Mouse (Mus musculus): ENCODE data around the gene Aadac.
A peak's percentile ranks its signal among the peaks of the same experiment; 100 is the strongest.

Gene Aadac

GRCm38 (mm10) chr3:60025417-60025816, at the start of gene Aadac:
TSS of gene Aadac (plus strand) at chr3:60025717.
- no peak for DNase-seq

- no peak for DNase-seq
These were observed 21.9 kb upstream of the Aadac start for GRCm38 (mm10) chr3:60003622-60004021.

- no peak for DNase-seq
These were observed 19.1 kb upstream of the Aadac start, which contains the start of gene Aadacl2 for GRCm38 (mm10) chr3:60006443-60006842. TSS of gene Aadacl2 (plus strand) at chr3:60006743.

GRCm38 (mm10) chr3:60031511-60031910, 6.0 kb downstream of the Aadac start:
- DNase-seq: no peak

- no peak for DNase-seq
These were observed 20.9 kb downstream of the Aadac start for GRCm38 (mm10) chr3:60046221-60046913.

GRCm38 (mm10) chr3:60053231-60053927, 27.9 kb downstream of the Aadac start:
- DNase-seq: no peak

GRCm38 (mm10) chr3:60053931-60054330, 28.4 kb downstream of the Aadac start:
- no peak for DNase-seq

GRCm38 (mm10) chr3:60056451-60056850, 30.9 kb downstream of the Aadac start:
- DNase-seq: peak; percentile 3

GRCm38 (mm10) chr3:60057070-60057808, 31.7 kb downstream of the Aadac start:
- DNase-seq: no peak

GRCm38 (mm10) chr3:60057809-60058082, 32.2 kb downstream of the Aadac start:
- no peak for DNase-seq

GRCm38 (mm10) chr3:60078883-60079415, 53.4 kb downstream of the Aadac start:
- DNase-seq: no peak

- no peak for DNase-seq
These were observed 55.1 kb downstream of the Aadac start for GRCm38 (mm10) chr3:60080572-60080971.

GRCm38 (mm10) chr3:60081648-60082047, 56.1 kb downstream of the Aadac start, which contains the start of gene Sucnr1:
TSS of gene Sucnr1 (plus strand) at chr3:60081869.
- DNase-seq: no peak

GRCm38 (mm10) chr3:60082746-60083145, 57.2 kb downstream of the Aadac start:
- DNase-seq: no peak

- no peak for DNase-seq
These were observed 60.2 kb downstream of the Aadac start for GRCm38 (mm10) chr3:60085729-60086128.
